Mouse (Mus musculus): ENCODE measurements around the gene Smyd3. TPM values are rescaled to one million over a fixed set of nuclear protein-coding genes. Genes with fewer than 3 reads are reported as not detected.

The Smyd3 gene
- polyA plus RNA-seq, 1 experiment from 2014 or later: 24.0 TPM

GRCm38 (mm10) chr1:179217036-179217435, 300.8 kb downstream of the Smyd3 start:
- ATAC-seq (ENCODE audit: insufficient number of reproducible peaks, insufficient read depth, low FRiP score, low read depth): no peak
- Histone ChIP-seq H3K4me1 (ENCODE audit: control insufficient read depth, insufficient read depth, low read length) (no peaks in the 10 kb centered on the region), H3K36me3 (ENCODE audit: control insufficient read depth, insufficient read depth, low read length) (no peaks in the 10 kb centered on the region), H3K9ac (replicated peaks; ENCODE audit: low read depth, low read length) (no peak overlapping the region), H3K27me3 (ENCODE audit: control insufficient read depth, insufficient read depth, low read length) (no peaks in the 10 kb centered on the region), H3K27ac (ENCODE audit: low read length) (no peak overlapping the region), H3K4me3 (ENCODE audit: low read depth, low read length) (no peak overlapping the region), H3K4me2 (replicated peaks; ENCODE audit: low read depth, low read length) (no peak overlapping the region), H3K9me3 (ENCODE audit: control insufficient read depth, low read depth, low read length) (no peaks in the 10 kb centered on the region)
- 32% methylated on average over 4 of the region's 4 CpGs for WGBS

GRCm38 (mm10) chr1:179213381-179213780, 304.5 kb downstream of the Smyd3 start:
- Histone ChIP-seq H3K4me2 (replicated peaks; ENCODE audit: low read depth, low read length) (no peak overlapping the region), H3K27me3 (ENCODE audit: control insufficient read depth, insufficient read depth, low read length) (no peaks in the 10 kb centered on the region), H3K4me1 (ENCODE audit: control insufficient read depth, insufficient read depth, low read length) (no peaks in the 10 kb centered on the region), H3K4me3 (ENCODE audit: low read depth, low read length) (no peak overlapping the region), H3K27ac (ENCODE audit: low read length) (no peak overlapping the region), H3K9me3 (ENCODE audit: control insufficient read depth, low read depth, low read length) (no peaks in the 10 kb centered on the region), H3K36me3 (ENCODE audit: control insufficient read depth, insufficient read depth, low read length) (no peaks in the 10 kb centered on the region), H3K9ac (replicated peaks; ENCODE audit: low read depth, low read length) (no peak overlapping the region)
- no peak for ATAC-seq (ENCODE audit: insufficient number of reproducible peaks, insufficient read depth, low FRiP score, low read depth)
- WGBS: 90% methylated on average over 9 of the region's 9 CpGs

GRCm38 (mm10) chr1:179212295-179212694, 305.5 kb downstream of the Smyd3 start:
- H3K27me3 ChIP-seq (ENCODE audit: control insufficient read depth, insufficient read depth, low read length): no peaks in the 10 kb centered on the region
- no peak overlapping the region for H3K27ac ChIP-seq (ENCODE audit: low read length)
- 31% methylated on average over 7 of the region's 7 CpGs for WGBS
- no peak overlapping the region for H3K4me3 ChIP-seq (ENCODE audit: low read depth, low read length)
- H3K4me2 ChIP-seq (replicated peaks; ENCODE audit: low read depth, low read length): no peak overlapping the region
- H3K9ac ChIP-seq (replicated peaks; ENCODE audit: low read depth, low read length): no peak overlapping the region
- no peaks in the 10 kb centered on the region for H3K4me1 ChIP-seq (ENCODE audit: control insufficient read depth, insufficient read depth, low read length)
- no peaks in the 10 kb centered on the region for H3K9me3 ChIP-seq (ENCODE audit: control insufficient read depth, low read depth, low read length)
- no peaks in the 10 kb centered on the region for H3K36me3 ChIP-seq (ENCODE audit: control insufficient read depth, insufficient read depth, low read length)
- no peak for ATAC-seq (ENCODE audit: insufficient number of reproducible peaks, insufficient read depth, low FRiP score, low read depth)

- H3K9ac ChIP-seq (replicated peaks; ENCODE audit: low read depth, low read length): no peak overlapping the region
- H3K27me3 ChIP-seq (ENCODE audit: control insufficient read depth, insufficient read depth, low read length): no peaks in the 10 kb centered on the region
- no peak overlapping the region for H3K4me3 ChIP-seq (ENCODE audit: low read depth, low read length)
- 80% methylated on average over 4 of the region's 4 CpGs for WGBS
- H3K27ac ChIP-seq (ENCODE audit: low read length): no peak overlapping the region
- ATAC-seq (ENCODE audit: insufficient number of reproducible peaks, insufficient read depth, low FRiP score, low read depth): no peak
- H3K4me1 ChIP-seq (ENCODE audit: control insufficient read depth, insufficient read depth, low read length): no peaks in the 10 kb centered on the region
- no peaks in the 10 kb centered on the region for H3K9me3 ChIP-seq (ENCODE audit: control insufficient read depth, low read depth, low read length)
- no peaks in the 10 kb centered on the region for H3K36me3 ChIP-seq (ENCODE audit: control insufficient read depth, insufficient read depth, low read length)
- H3K4me2 ChIP-seq (replicated peaks; ENCODE audit: low read depth, low read length): no peak overlapping the region
Measured at GRCm38 (mm10) chr1:179211313-179211712, 306.5 kb downstream of the Smyd3 start.

GRCm38 (mm10) chr1:179207846-179208595, 309.8 kb downstream of the Smyd3 start:
- Histone ChIP-seq H3K27ac (ENCODE audit: low read length) (no peak overlapping the region), H3K36me3 (ENCODE audit: control insufficient read depth, insufficient read depth, low read length) (no peaks in the 10 kb centered on the region), H3K9ac (replicated peaks; ENCODE audit: low read depth, low read length) (no peak overlapping the region), H3K27me3 (ENCODE audit: control insufficient read depth, insufficient read depth, low read length) (no peaks in the 10 kb centered on the region), H3K4me1 (ENCODE audit: control insufficient read depth, insufficient read depth, low read length) (no peaks in the 10 kb centered on the region), H3K9me3 (ENCODE audit: control insufficient read depth, low read depth, low read length) (no peaks in the 10 kb centered on the region), H3K4me2 (replicated peaks; ENCODE audit: low read depth, low read length) (no peak overlapping the region), H3K4me3 (ENCODE audit: low read depth, low read length) (no peak overlapping the region)
- WGBS: 70% methylated on average over 12 of the region's 12 CpGs
- ATAC-seq (ENCODE audit: insufficient number of reproducible peaks, insufficient read depth, low FRiP score, low read depth): no peak

- WGBS: 54% methylated on average over 9 of the region's 9 CpGs
- no peak for ATAC-seq (ENCODE audit: insufficient number of reproducible peaks, insufficient read depth, low FRiP score, low read depth)
- H3K27ac ChIP-seq (ENCODE audit: low read length): no peak overlapping the region
- H3K4me2 ChIP-seq (replicated peaks; ENCODE audit: low read depth, low read length): no peak overlapping the region
- H3K9me3 ChIP-seq (ENCODE audit: control insufficient read depth, low read depth, low read length): no peaks in the 10 kb centered on the region
- no peak overlapping the region for H3K9ac ChIP-seq (replicated peaks; ENCODE audit: low read depth, low read length)
- H3K4me3 ChIP-seq (ENCODE audit: low read depth, low read length): no peak overlapping the region
- no peaks in the 10 kb centered on the region for H3K36me3 ChIP-seq (ENCODE audit: control insufficient read depth, insufficient read depth, low read length)
- H3K27me3 ChIP-seq (ENCODE audit: control insufficient read depth, insufficient read depth, low read length): no peaks in the 10 kb centered on the region
- no peaks in the 10 kb centered on the region for H3K4me1 ChIP-seq (ENCODE audit: control insufficient read depth, insufficient read depth, low read length)
Measured at GRCm38 (mm10) chr1:179207180-179207741, 310.6 kb downstream of the Smyd3 start.

- Histone ChIP-seq H3K36me3 (ENCODE audit: control insufficient read depth, insufficient read depth, low read length) (no peaks in the 10 kb centered on the region), H3K9me3 (ENCODE audit: control insufficient read depth, low read depth, low read length) (no peaks in the 10 kb centered on the region), H3K4me3 (ENCODE audit: low read depth, low read length) (no peak overlapping the region), H3K9ac (replicated peaks; ENCODE audit: low read depth, low read length) (no peak overlapping the region), H3K4me2 (replicated peaks; ENCODE audit: low read depth, low read length) (no peak overlapping the region), H3K27me3 (ENCODE audit: control insufficient read depth, insufficient read depth, low read length) (no peaks in the 10 kb centered on the region), H3K4me1 (ENCODE audit: control insufficient read depth, insufficient read depth, low read length) (peaks cover 15% of the 10 kb centered on the region; the same call in 1 of the 2 replicates), H3K27ac (ENCODE audit: low read length) (peak overlapping the region; percentile 72; the same call in 1 of the 2 replicates)
- WGBS: 81% methylated on average over 9 of the region's 9 CpGs
- no peak for ATAC-seq (ENCODE audit: insufficient number of reproducible peaks, insufficient read depth, low FRiP score, low read depth)
Measured at GRCm38 (mm10) chr1:179198517-179199200, 319.2 kb downstream of the Smyd3 start.

- ATAC-seq (ENCODE audit: insufficient number of reproducible peaks, insufficient read depth, low FRiP score, low read depth): peak; percentile 49; the same call in 1 of the 2 replicates
- no peak overlapping the region for H3K9ac ChIP-seq (replicated peaks; ENCODE audit: low read depth, low read length)
- H3K4me3 ChIP-seq (ENCODE audit: low read depth, low read length): no peak overlapping the region
- no peak overlapping the region for H3K4me2 ChIP-seq (replicated peaks; ENCODE audit: low read depth, low read length)
- WGBS: 39% methylated on average over 11 of the region's 11 CpGs
- H3K36me3 ChIP-seq (ENCODE audit: control insufficient read depth, insufficient read depth, low read length): no peaks in the 10 kb centered on the region
- H3K4me1 ChIP-seq (ENCODE audit: control insufficient read depth, insufficient read depth, low read length): peaks cover 15% of the 10 kb centered on the region; the same call in 1 of the 2 replicates
- H3K27me3 ChIP-seq (ENCODE audit: control insufficient read depth, insufficient read depth, low read length): no peaks in the 10 kb centered on the region
- H3K9me3 ChIP-seq (ENCODE audit: control insufficient read depth, low read depth, low read length): no peaks in the 10 kb centered on the region
- peak overlapping the region; percentile 72; the same call in 1 of the 2 replicates for H3K27ac ChIP-seq (ENCODE audit: low read length)
Measured at GRCm38 (mm10) chr1:179197821-179198516, 319.9 kb downstream of the Smyd3 start.

Measured in stomach, embryonic 14.5 days (tissue).